Mouse (Mus musculus): ENCODE measurements at regions not wholly inside any gene's neighbourhood (a gene's known extent, or its start where the extent isn't known, plus 50 kb on each side); places are given as distances from the start of the nearest gene placed in this dataset.

DNA sequence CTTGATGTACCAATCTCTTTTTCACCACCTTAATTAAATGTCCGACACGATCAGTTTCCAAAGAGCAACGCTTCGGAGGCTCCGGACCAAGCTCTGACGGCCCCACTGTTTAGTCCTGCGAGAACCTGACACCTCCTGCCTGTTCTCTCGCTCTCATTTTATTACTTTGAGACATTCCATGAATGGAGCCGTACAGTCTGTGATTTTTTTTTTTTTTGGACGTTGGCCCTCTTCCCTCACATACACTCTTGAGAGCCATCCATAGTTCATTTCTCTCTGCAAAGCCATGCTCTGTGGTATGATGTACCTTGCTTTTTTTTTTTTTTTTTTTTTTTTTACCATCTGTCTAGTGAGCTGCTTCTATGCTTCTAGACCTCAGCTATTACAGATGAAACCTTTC, 106.7 kb downstream of the Nxnl2 start:
- TF ChIP-seq CTCF (IDR thresholded peaks at IDR 0.05; ENCODE audit: extremely low read depth, insufficient read depth, insufficient read length, insufficient replicate concordance) (no peak), POLR2A (IDR thresholded peaks at IDR 0.05; ENCODE audit: low read depth, low read length) (no peak)
